Mouse (Mus musculus): ENCODE data around the gene Pid1. TPM values are rescaled to one million over a fixed set of nuclear protein-coding genes. Genes with fewer than 3 reads are reported as not detected.

Pid1 gene
- total RNA-seq (2014; rRNA removed), result 81.7 and 88.7 TPM in 2 replicates
- 48.1 and 61.2 TPM in 2 replicates for polyA plus RNA-seq (2012; rRNA removed)

- Histone ChIP-seq H3K79me2 (ENCODE audit: control insufficient read depth, insufficient read depth, low read length) (no peaks in the 10 kb centered on the region), H3K27ac (replicated peaks; ENCODE audit: insufficient read depth, low read depth, low read length) (no peak within 1 kb of the TSS), H3K27me3 (ENCODE audit: control insufficient read depth, insufficient read depth, low read length) (no peaks in the 10 kb centered on the region), H3K4me1 (ENCODE audit: control insufficient read depth, insufficient read depth, low read length) (peaks cover 8% of the 10 kb centered on the region), H3K9ac (ENCODE audit: low read depth, low read length) (no peak within 1 kb of the TSS), H3K36me3 (ENCODE audit: control insufficient read depth, insufficient read depth, low read length) (no peaks in the 10 kb centered on the region), H3K4me3 (ENCODE audit: insufficient read depth, low read depth, low read length) (no peak within 1 kb of the TSS)
- no peak for DNase-seq (ENCODE audit: extremely low read depth, low read depth, low spot score)
- WGBS, result 91% methylated on average over 8 of the region's 8 CpGs
- TF ChIP-seq CTCF (IDR thresholded peaks at IDR 0.05; ENCODE audit: low read depth, low read length), result no peak
- TF ChIP-seq POLR2A (IDR thresholded peaks at IDR 0.05; ENCODE audit: extremely low read depth, insufficient read depth, low read length), result no peak
These were observed at the start of gene Pid1 for GRCm38 (mm10) chr1:84363967-84364366. TSS of gene Pid1 (minus strand) at chr1:84364180.

- Histone ChIP-seq H3K9ac (ENCODE audit: low read depth, low read length) (no peak overlapping the region), H3K27ac (replicated peaks; ENCODE audit: insufficient read depth, low read depth, low read length) (no peak overlapping the region), H3K36me3 (ENCODE audit: control insufficient read depth, insufficient read depth, low read length) (no peaks in the 10 kb centered on the region), H3K27me3 (ENCODE audit: control insufficient read depth, insufficient read depth, low read length) (no peaks in the 10 kb centered on the region), H3K4me3 (ENCODE audit: insufficient read depth, low read depth, low read length) (no peak overlapping the region), H3K79me2 (ENCODE audit: control insufficient read depth, insufficient read depth, low read length) (no peaks in the 10 kb centered on the region), H3K4me1 (ENCODE audit: control insufficient read depth, insufficient read depth, low read length) (peaks cover 4% of the 10 kb centered on the region; the same call in 1 of the 2 replicates)
- 49% methylated on average over 2 of the region's 2 CpGs for WGBS
- peak; percentile 69 for DNase-seq (ENCODE audit: extremely low read depth, low read depth, low spot score)
- TF ChIP-seq CTCF (IDR thresholded peaks at IDR 0.05; ENCODE audit: low read depth, low read length) (no peak), POLR2A (IDR thresholded peaks at IDR 0.05; ENCODE audit: extremely low read depth, insufficient read depth, low read length) (no peak)
These were observed 45.5 kb upstream of the Pid1 start for GRCm38 (mm10) chr1:84409514-84409913.

GRCm38 (mm10) chr1:84408873-84409272 is 44.9 kb upstream of the Pid1 start:
- no peaks in the 10 kb centered on the region for H3K79me2 ChIP-seq (ENCODE audit: control insufficient read depth, insufficient read depth, low read length)
- no peak for TF ChIP-seq POLR2A (IDR thresholded peaks at IDR 0.05; ENCODE audit: extremely low read depth, insufficient read depth, low read length)
- no peak for TF ChIP-seq CTCF (IDR thresholded peaks at IDR 0.05; ENCODE audit: low read depth, low read length)

GRCm38 (mm10) chr1:84406891-84407290 is 42.9 kb upstream of the Pid1 start:
- 72% methylated on average over 4 of the region's 4 CpGs for WGBS
- no peaks in the 10 kb centered on the region for H3K79me2 ChIP-seq (ENCODE audit: control insufficient read depth, insufficient read depth, low read length)
- no peak overlapping the region for H3K4me3 ChIP-seq (ENCODE audit: insufficient read depth, low read depth, low read length)
- peaks cover 4% of the 10 kb centered on the region; the same call in 1 of the 2 replicates for H3K4me1 ChIP-seq (ENCODE audit: control insufficient read depth, insufficient read depth, low read length)
- no peak for TF ChIP-seq CTCF (IDR thresholded peaks at IDR 0.05; ENCODE audit: low read depth, low read length)
- TF ChIP-seq POLR2A (IDR thresholded peaks at IDR 0.05; ENCODE audit: extremely low read depth, insufficient read depth, low read length), result no peak
- DNase-seq (ENCODE audit: extremely low read depth, low read depth, low spot score), result peak; percentile 48
- no peaks in the 10 kb centered on the region for H3K27me3 ChIP-seq (ENCODE audit: control insufficient read depth, insufficient read depth, low read length)
- no peak overlapping the region for H3K9ac ChIP-seq (ENCODE audit: low read depth, low read length)
- no peaks in the 10 kb centered on the region for H3K36me3 ChIP-seq (ENCODE audit: control insufficient read depth, insufficient read depth, low read length)
- H3K27ac ChIP-seq (replicated peaks; ENCODE audit: insufficient read depth, low read depth, low read length), result no peak overlapping the region

More at GRCm38 (mm10) chr1:84408873-84409272, 44.9 kb upstream of the Pid1 start:
- Histone ChIP-seq H3K4me3 (ENCODE audit: insufficient read depth, low read depth, low read length) (no peak overlapping the region), H3K27me3 (ENCODE audit: control insufficient read depth, insufficient read depth, low read length) (no peaks in the 10 kb centered on the region), H3K36me3 (ENCODE audit: control insufficient read depth, insufficient read depth, low read length) (no peaks in the 10 kb centered on the region), H3K9ac (ENCODE audit: low read depth, low read length) (no peak overlapping the region), H3K4me1 (ENCODE audit: control insufficient read depth, insufficient read depth, low read length) (peaks cover 4% of the 10 kb centered on the region; the same call in 1 of the 2 replicates), H3K27ac (replicated peaks; ENCODE audit: insufficient read depth, low read depth, low read length) (no peak overlapping the region)
- no peak for DNase-seq (ENCODE audit: extremely low read depth, low read depth, low spot score)
- WGBS, result 93% methylated on average over 2 of the region's 2 CpGs

- H3K36me3 ChIP-seq (ENCODE audit: control insufficient read depth, insufficient read depth, low read length), result no peaks in the 10 kb centered on the region
- H3K9ac ChIP-seq (ENCODE audit: low read depth, low read length), result no peak overlapping the region
- H3K27me3 ChIP-seq (ENCODE audit: control insufficient read depth, insufficient read depth, low read length), result no peaks in the 10 kb centered on the region
- no peak for DNase-seq (ENCODE audit: extremely low read depth, low read depth, low spot score)
- TF ChIP-seq CTCF (IDR thresholded peaks at IDR 0.05; ENCODE audit: low read depth, low read length), result no peak
- no peak for TF ChIP-seq POLR2A (IDR thresholded peaks at IDR 0.05; ENCODE audit: extremely low read depth, insufficient read depth, low read length)
- H3K79me2 ChIP-seq (ENCODE audit: control insufficient read depth, insufficient read depth, low read length), result no peaks in the 10 kb centered on the region
- no peak overlapping the region for H3K4me3 ChIP-seq (ENCODE audit: insufficient read depth, low read depth, low read length)
- no peak overlapping the region for H3K27ac ChIP-seq (replicated peaks; ENCODE audit: insufficient read depth, low read depth, low read length)
- WGBS, result 92% methylated on average over 5 of the region's 5 CpGs
- H3K4me1 ChIP-seq (ENCODE audit: control insufficient read depth, insufficient read depth, low read length), result peaks cover 4% of the 10 kb centered on the region; the same call in 1 of the 2 replicates
These were observed 41.7 kb upstream of the Pid1 start for GRCm38 (mm10) chr1:84405551-84406290.

- Histone ChIP-seq H3K79me2 (ENCODE audit: control insufficient read depth, insufficient read depth, low read length) (no peaks in the 10 kb centered on the region), H3K27ac (replicated peaks; ENCODE audit: insufficient read depth, low read depth, low read length) (no peak overlapping the region), H3K4me1 (ENCODE audit: control insufficient read depth, insufficient read depth, low read length) (peaks cover 6% of the 10 kb centered on the region; the same call in 1 of the 2 replicates), H3K9ac (ENCODE audit: low read depth, low read length) (no peak overlapping the region), H3K36me3 (ENCODE audit: control insufficient read depth, insufficient read depth, low read length) (no peaks in the 10 kb centered on the region), H3K4me3 (ENCODE audit: insufficient read depth, low read depth, low read length) (no peak overlapping the region), H3K27me3 (ENCODE audit: control insufficient read depth, insufficient read depth, low read length) (no peaks in the 10 kb centered on the region)
- WGBS, result 60% methylated on average over 12 of the region's 12 CpGs
- TF ChIP-seq CTCF (IDR thresholded peaks at IDR 0.05; ENCODE audit: low read depth, low read length), result no peak
- TF ChIP-seq POLR2A (IDR thresholded peaks at IDR 0.05; ENCODE audit: extremely low read depth, insufficient read depth, low read length), result no peak
- DNase-seq (ENCODE audit: extremely low read depth, low read depth, low spot score), result no peak
These were observed 40.9 kb upstream of the Pid1 start for GRCm38 (mm10) chr1:84404880-84405279.
